17 mouse cellular contexts compared by ENCODE assay signal in the genomic region with DNA sequence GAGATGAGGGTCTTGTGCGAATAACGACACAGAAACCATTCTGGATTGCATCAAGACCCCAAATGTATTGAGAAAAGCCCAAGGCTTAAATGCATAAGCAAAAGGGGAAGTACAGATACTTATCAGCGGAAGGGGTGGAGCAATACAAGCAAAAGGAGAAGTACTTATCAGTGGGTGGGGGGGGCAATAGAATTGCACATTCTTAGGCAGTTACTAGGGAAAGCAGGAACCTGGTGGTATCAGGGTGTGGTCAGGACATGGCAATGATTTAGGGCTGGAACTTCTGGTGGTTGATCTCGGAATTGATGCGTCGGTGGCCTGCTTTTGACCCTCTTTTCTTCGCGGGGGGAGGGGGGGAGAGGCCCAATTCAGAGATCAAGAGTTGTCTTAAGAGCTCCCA. TPM values are rescaled to one million over a fixed set of nuclear protein-coding genes. Genes with fewer than 3 reads are reported as not detected.
"Had no signal": no experiment of that assay in that cellular context is flagged by ENCODE, and none has a peak within 500 bp of the region (broad histone marks: within the 10 kb centered on the region; RNA-seq: fewer than 3 reads in every experiment).

No protein-coding gene starts in this region.

- H3K4me1 ChIP-seq: limb, embryonic 10.5 days; midbrain, embryonic 10.5 days; neural tube, embryonic 12.5 days had no signal

- DNase-seq: kidney, postnatal 10 days; kidney, postnatal 4 days; lung, adult 2 months; lung, postnatal 36 days; midbrain, embryonic 14.5 days; retina, postnatal 1 day; thymus, postnatal 36 days had no signal

- H3K4me2 ChIP-seq: liver, embryonic 11.5 days; liver, embryonic 15.5 days; neural tube, embryonic 12.5 days had no signal

- H3K9ac ChIP-seq: liver, embryonic 15.5 days; neural tube, embryonic 12.5 days had no signal

- H3K36me3 ChIP-seq: limb, embryonic 10.5 days; liver, embryonic 15.5 days; midbrain, embryonic 10.5 days; neural tube, embryonic 12.5 days had no signal

- H3K9me3 ChIP-seq: limb, embryonic 10.5 days; liver, embryonic 15.5 days; midbrain, embryonic 10.5 days; neural tube, embryonic 12.5 days had no signal

- H3K27ac ChIP-seq: layer of hippocampus, adult 2 months; limb, embryonic 10.5 days; liver, embryonic 15.5 days; midbrain, embryonic 10.5 days; neural tube, embryonic 12.5 days had no signal

- H3K27me3 ChIP-seq: neural tube, embryonic 12.5 days had no signal

- ATAC-seq: lung, postnatal 0 days had no signal

- H3K4me3 ChIP-seq: layer of hippocampus, adult 2 months; limb, embryonic 10.5 days; liver, embryonic 15.5 days; midbrain, embryonic 10.5 days; neural tube, embryonic 12.5 days had no signal

RNA-seq across cellular contexts. Expression of gene Mypn, which starts 32.1 kb away (rescaled TPM):
- total RNA-seq: megakaryocyte, adult 5-6 weeks had no signal
- polyA plus RNA-seq: kidney, embryonic 14.5 days; spleen, adult 2 months had no signal
